Mouse (Mus musculus): ENCODE measurements around the gene Sort1.
"Not testable (repeated sequence)": the region's sequence is repeated elsewhere in the genome, so short reads cannot be mapped to it uniquely, and the experiment has no call there.

The Sort1 gene

GRCm38 (mm10) chr3:108283781-108284601 lies at the start of gene Sort1:
Gene Sort1 (plus strand): TSS chr3:108284082.
- in situ Hi-C loops (cut with MboI; ENCODE audit: unreplicated experiment in 2 of 2): no loop called here

GRCm38 (mm10) chr3:108237474-108238102 lies 46.3 kb upstream of the Sort1 start:
- in situ Hi-C loops (cut with MboI; ENCODE audit: unreplicated experiment in 2 of 2): not testable (repeated sequence)

- in situ Hi-C loops (cut with MboI; ENCODE audit: unreplicated experiment in 2 of 2): no loop called here
Measured at GRCm38 (mm10) chr3:108241243-108241839, 42.5 kb upstream of the Sort1 start.

- in situ Hi-C loops (cut with MboI; ENCODE audit: unreplicated experiment in 2 of 2): no loop called here
Measured at GRCm38 (mm10) chr3:108246857-108247256, 37.0 kb upstream of the Sort1 start.

GRCm38 (mm10) chr3:108256719-108257637 lies 26.9 kb upstream of the Sort1 start, which contains the start of gene Psma5:
Gene Psma5 (plus strand): TSS chr3:108256926.
- in situ Hi-C loops (cut with MboI; ENCODE audit: unreplicated experiment in 2 of 2): loop anchor here (5.0 to 10.0 kb wide), 2 partner anchors 90 to 92 kb away; no protein-coding TSS in a partner anchor

- in situ Hi-C loops (cut with MboI; ENCODE audit: unreplicated experiment in 2 of 2): loop anchor here (5.0 to 10.0 kb wide), 2 partner anchors 91 to 93 kb away; no protein-coding TSS in a partner anchor
Measured at GRCm38 (mm10) chr3:108257831-108258500, 25.9 kb upstream of the Sort1 start.

GRCm38 (mm10) chr3:108259319-108259718 lies 24.6 kb upstream of the Sort1 start:
- in situ Hi-C loops (cut with MboI; ENCODE audit: unreplicated experiment in 2 of 2): loop anchor here (5.0 to 10.0 kb wide), 2 partner anchors 92 to 95 kb away; no protein-coding TSS in a partner anchor

- in situ Hi-C loops (cut with MboI; ENCODE audit: unreplicated experiment in 2 of 2): loop anchor here (5.0 kb wide), 2 partner anchors 108 to 118 kb away; no protein-coding TSS in a partner anchor
Measured at GRCm38 (mm10) chr3:108279495-108279894, 4.4 kb upstream of the Sort1 start.

- in situ Hi-C loops (cut with MboI; ENCODE audit: unreplicated experiment in 2 of 2): no loop called here
Measured at GRCm38 (mm10) chr3:108282401-108283240, 1.3 kb upstream of the Sort1 start.

- in situ Hi-C loops (cut with MboI; ENCODE audit: unreplicated experiment in 2 of 2): no loop called here
Measured at GRCm38 (mm10) chr3:108283241-108283561, 681 bp upstream of the Sort1 start.

- in situ Hi-C loops (cut with MboI; ENCODE audit: unreplicated experiment in 2 of 2): no loop called here
Measured at GRCm38 (mm10) chr3:108285078-108285711, 1.3 kb downstream of the Sort1 start.

- in situ Hi-C loops (cut with MboI; ENCODE audit: unreplicated experiment in 2 of 2): no loop called here
Measured at GRCm38 (mm10) chr3:108286671-108287439, 3.0 kb downstream of the Sort1 start.

GRCm38 (mm10) chr3:108287811-108288805 lies 4.2 kb downstream of the Sort1 start:
- in situ Hi-C loops (cut with MboI; ENCODE audit: unreplicated experiment in 2 of 2): no loop called here

GRCm38 (mm10) chr3:108289311-108290130 lies 5.6 kb downstream of the Sort1 start:
- in situ Hi-C loops (cut with MboI; ENCODE audit: unreplicated experiment in 2 of 2): no loop called here

GRCm38 (mm10) chr3:108291036-108291799 lies 7.3 kb downstream of the Sort1 start:
- in situ Hi-C loops (cut with MboI; ENCODE audit: unreplicated experiment in 2 of 2): no loop called here

Data from v-Abl transformed pro-B cells (cell line).